Mouse (Mus musculus): Measurements from ENCODE around the gene Abcg2. TPM values are rescaled to one million over a fixed set of nuclear protein-coding genes. Genes with fewer than 3 reads are reported as not detected.
"Not testable (repeated sequence)": the region's sequence is repeated elsewhere in the genome, so short reads cannot be mapped to it uniquely, and the experiment has no call there.

Gene Abcg2
- polyA plus RNA-seq (2012; rRNA removed): 4.3 and 7.4 TPM in 2 replicates

DNA sequence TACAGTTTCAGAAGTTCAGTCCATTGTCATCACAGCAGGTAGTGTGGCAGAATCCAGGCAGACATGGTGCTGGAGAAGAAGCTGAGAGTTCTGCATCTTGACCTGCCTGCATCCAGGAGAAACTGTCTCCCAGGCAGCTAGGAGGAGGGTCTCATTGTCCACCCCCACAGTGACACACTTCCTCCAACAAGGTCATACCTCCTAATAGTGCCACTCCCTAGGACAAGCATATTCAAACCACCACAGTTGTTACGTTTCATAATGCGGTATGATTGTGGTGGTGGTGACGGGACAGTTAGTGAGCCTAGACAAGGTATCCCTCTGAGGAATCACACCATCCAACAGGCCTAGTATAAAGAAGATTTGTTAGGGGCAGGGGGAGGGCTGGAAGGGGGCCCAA is at the start of gene Abcg2:
Gene Abcg2 (plus strand): TSS at position 301 of the 400 bp plus-strand sequence.
- H3K27ac ChIP-seq (ENCODE audit: control insufficient read depth, insufficient read depth, low read length); DNase-seq: not testable (repeated sequence)
- WGBS: 98% methylated on average over 3 of the region's 3 CpGs

DNA sequence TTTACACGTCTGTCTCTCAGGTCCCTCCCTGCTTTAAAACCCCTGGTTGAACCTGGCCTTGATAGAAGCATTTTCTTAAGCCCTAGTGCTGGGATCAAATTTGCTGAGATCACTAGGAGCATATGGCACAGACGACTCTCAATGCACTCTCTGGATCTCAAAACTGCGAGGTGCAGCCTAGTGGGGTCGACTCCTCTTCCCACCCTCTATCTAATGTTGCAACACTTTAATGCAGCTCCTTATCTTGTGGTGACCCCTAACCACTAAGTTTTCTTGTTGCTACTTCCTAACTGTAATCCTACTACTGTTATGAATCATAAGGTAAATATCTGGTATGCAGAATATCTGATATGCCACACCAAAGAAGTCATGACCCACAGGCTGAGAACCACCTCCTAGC is 44.1 kb upstream of the Abcg2 start:
- WGBS: 77% methylated on average over 4 of the region's 4 CpGs
- not testable (repeated sequence) for H3K27me3 ChIP-seq (ENCODE audit: control insufficient read depth, insufficient read depth, low read length); H3K4me3 ChIP-seq (ENCODE audit: control insufficient read depth, insufficient read depth, low read length); H3K4me1 ChIP-seq (replicated peaks; ENCODE audit: control insufficient read depth, insufficient read depth, low read length); H3K27ac ChIP-seq (ENCODE audit: control insufficient read depth, insufficient read depth, low read length); H3K36me3 ChIP-seq (ENCODE audit: control insufficient read depth, insufficient read depth, low read length); DNase-seq

More for the DNA sequence above, at the start of gene Abcg2:
- not testable (repeated sequence) for H3K27me3 ChIP-seq (ENCODE audit: control insufficient read depth, insufficient read depth, low read length); H3K36me3 ChIP-seq (ENCODE audit: control insufficient read depth, insufficient read depth, low read length); H3K4me3 ChIP-seq (ENCODE audit: control insufficient read depth, insufficient read depth, low read length); H3K4me1 ChIP-seq (replicated peaks; ENCODE audit: control insufficient read depth, insufficient read depth, low read length)

DNA sequence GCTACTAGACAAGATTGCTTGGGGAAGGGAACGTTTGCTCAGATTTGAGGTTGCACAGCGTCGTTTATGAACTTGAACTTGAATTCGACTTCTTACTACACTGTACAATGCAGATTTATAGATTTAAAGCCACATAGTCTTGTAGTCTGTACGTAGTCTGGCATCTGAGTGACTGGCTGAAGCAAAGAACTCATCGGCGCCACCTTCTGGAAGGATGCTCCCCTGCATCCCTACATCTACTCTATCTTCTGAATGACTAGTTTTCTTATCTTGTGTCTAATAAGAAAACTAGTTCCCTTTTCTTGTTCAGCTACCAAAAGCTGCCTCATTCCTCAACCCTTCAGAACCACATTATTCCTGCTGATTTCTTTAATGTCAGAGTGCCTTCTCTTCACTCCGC is 41.5 kb upstream of the Abcg2 start:
- DNase-seq: peak; percentile 41
- 65% methylated on average over 8 of the region's 8 CpGs for WGBS

DNA sequence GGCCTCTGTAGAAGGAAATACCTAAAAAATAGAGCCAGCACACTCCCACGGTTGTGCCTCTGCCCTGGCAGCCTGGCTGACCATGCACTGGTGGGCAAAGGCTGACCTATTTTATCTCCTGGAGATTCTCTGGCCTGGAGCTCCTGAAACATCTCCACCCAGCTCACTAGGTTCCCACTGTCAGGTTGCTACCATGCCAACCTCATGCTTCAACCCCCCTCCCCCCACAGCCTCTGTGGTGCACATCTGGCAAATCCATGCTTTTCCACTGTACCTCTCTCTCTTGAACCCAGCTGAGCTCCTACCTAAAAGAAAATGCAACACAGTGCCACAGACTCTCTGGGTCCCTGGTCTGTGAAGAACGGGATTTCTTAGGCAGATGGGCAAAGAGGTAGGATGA is 39.4 kb upstream of the Abcg2 start:
- H3K4me1 ChIP-seq (replicated peaks; ENCODE audit: control insufficient read depth, insufficient read depth, low read length); H3K36me3 ChIP-seq (ENCODE audit: control insufficient read depth, insufficient read depth, low read length); DNase-seq; H3K27ac ChIP-seq (ENCODE audit: control insufficient read depth, insufficient read depth, low read length); H3K27me3 ChIP-seq (ENCODE audit: control insufficient read depth, insufficient read depth, low read length); H3K4me3 ChIP-seq (ENCODE audit: control insufficient read depth, insufficient read depth, low read length): not testable (repeated sequence)
- 56% methylated on average over 2 of the region's 2 CpGs for WGBS

More for the DNA sequence above, 41.5 kb upstream of the Abcg2 start:
- not testable (repeated sequence) for H3K27ac ChIP-seq (ENCODE audit: control insufficient read depth, insufficient read depth, low read length); H3K4me1 ChIP-seq (replicated peaks; ENCODE audit: control insufficient read depth, insufficient read depth, low read length); H3K4me3 ChIP-seq (ENCODE audit: control insufficient read depth, insufficient read depth, low read length); H3K36me3 ChIP-seq (ENCODE audit: control insufficient read depth, insufficient read depth, low read length); H3K27me3 ChIP-seq (ENCODE audit: control insufficient read depth, insufficient read depth, low read length)

DNA sequence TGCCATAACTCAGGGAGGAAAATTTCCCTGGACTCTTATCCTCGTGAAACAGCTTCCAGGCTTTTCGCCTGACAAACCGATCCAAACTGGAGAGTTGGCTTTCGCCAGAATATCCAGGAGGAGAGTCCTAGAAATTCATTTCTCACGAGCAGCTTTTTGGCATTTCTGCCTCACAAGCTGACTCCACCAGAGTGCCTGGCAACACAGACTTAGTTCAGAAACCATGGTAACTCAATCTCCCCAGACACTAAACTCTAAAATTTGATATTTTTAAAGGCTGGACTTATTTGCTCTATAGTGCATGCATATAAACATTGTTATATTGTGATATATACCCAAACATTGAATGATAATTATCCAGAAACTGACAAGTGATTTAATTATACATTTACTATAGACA is 38.3 kb upstream of the Abcg2 start:
- H3K27me3 ChIP-seq (ENCODE audit: control insufficient read depth, insufficient read depth, low read length); DNase-seq; H3K27ac ChIP-seq (ENCODE audit: control insufficient read depth, insufficient read depth, low read length); H3K4me3 ChIP-seq (ENCODE audit: control insufficient read depth, insufficient read depth, low read length); H3K36me3 ChIP-seq (ENCODE audit: control insufficient read depth, insufficient read depth, low read length); H3K4me1 ChIP-seq (replicated peaks; ENCODE audit: control insufficient read depth, insufficient read depth, low read length): not testable (repeated sequence)
- WGBS: 77% methylated on average over 5 of the region's 5 CpGs

DNA sequence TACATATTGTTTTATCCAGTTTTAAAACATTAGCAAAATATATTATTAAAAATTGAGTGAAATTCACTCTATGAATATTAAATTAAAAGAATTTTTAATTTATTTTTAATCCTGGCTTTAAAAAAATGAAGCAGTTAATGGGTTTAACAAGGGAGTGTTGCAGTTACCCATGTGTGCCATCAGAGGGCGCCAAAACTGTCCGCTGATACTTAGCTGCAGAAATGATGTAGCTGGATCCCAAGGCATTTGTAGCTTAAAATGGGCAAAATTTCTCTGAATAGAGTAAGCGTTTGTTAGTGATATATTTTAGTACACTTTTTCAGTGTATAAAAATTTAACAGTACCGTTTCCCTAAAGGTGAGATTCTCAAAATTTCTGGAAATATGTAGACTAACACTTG is 37.5 kb upstream of the Abcg2 start:
- Histone ChIP-seq H3K36me3 (ENCODE audit: control insufficient read depth, insufficient read depth, low read length) (no peaks in the 10 kb centered on the region), H3K4me1 (replicated peaks; ENCODE audit: control insufficient read depth, insufficient read depth, low read length) (no peaks in the 10 kb centered on the region), H3K27ac (ENCODE audit: control insufficient read depth, insufficient read depth, low read length) (no peak overlapping the region), H3K27me3 (ENCODE audit: control insufficient read depth, insufficient read depth, low read length) (no peaks in the 10 kb centered on the region), H3K4me3 (ENCODE audit: control insufficient read depth, insufficient read depth, low read length) (no peak overlapping the region)
- DNase-seq: peak; percentile 52
- no peak for TF ChIP-seq POLR2A (IDR thresholded peaks at IDR 0.05; ENCODE audit: control insufficient read depth, extremely low read depth, insufficient read depth, low read length, poor library complexity)
- 8% methylated on average over 4 of the region's 4 CpGs for whole genome bisulfite sequencing

DNA sequence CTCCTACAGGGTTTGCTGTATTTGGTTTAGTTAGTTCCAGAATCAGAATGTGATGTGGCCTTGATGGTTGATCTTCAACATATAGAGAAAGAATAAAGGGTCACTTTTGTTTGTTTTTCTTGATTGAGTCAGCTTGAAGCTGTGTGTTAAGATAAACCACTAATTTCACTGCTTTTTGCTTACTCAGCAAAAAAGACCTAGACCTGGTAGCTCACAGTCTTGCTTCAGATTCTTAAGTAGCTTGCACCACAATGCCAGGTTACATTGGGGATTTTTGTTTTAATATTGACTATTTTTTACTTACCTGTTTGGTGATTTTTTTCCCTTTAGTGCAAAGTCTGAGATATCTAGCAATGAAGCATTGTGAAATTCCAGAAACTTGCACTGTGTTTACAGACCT is 30.5 kb upstream of the Abcg2 start:
- not testable (repeated sequence) for H3K4me3 ChIP-seq (ENCODE audit: control insufficient read depth, insufficient read depth, low read length); H3K4me1 ChIP-seq (replicated peaks; ENCODE audit: control insufficient read depth, insufficient read depth, low read length); DNase-seq

DNA sequence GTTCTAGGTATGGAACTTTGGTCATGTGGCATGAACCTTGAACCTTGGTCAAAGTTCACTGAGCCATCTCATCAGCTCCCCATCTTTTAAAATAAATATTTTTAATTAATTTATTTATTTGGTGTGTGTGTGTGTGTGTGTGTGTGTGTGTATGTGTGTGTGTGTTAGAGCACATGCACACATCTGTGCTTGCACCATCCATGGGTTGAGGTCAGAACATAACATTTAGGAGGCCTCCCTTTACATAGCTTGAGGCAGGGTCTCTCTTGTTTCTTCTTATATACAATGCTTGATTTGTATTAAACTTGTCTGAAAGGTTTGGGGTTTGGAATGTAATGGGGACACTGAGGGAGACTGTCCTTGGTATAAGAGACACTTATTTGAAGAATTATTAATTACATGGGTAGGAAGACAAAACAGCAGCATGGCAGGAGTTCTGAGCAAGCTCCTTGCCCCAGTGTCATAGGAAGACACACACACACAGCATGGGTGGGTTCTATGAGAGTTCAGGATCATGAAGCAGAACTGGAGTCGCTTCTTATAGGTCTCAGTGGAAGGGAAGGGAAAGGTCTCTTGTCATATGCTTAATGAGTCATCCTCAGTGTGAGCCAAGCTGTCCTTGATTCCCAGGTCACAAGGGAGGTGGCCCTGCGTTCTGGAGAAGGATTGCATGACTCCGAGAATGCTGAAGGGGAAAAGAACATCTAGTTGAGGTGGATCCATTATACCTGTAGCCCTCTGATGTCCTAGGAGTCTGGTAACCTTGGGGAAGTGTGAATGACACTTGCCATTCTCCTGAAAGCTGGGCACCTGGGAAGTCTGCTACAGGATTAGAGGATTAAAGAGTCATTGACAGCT is 9.9 kb downstream of the Abcg2 start:
- not testable (repeated sequence) for H3K27me3 ChIP-seq (ENCODE audit: control insufficient read depth, insufficient read depth, low read length); H3K27ac ChIP-seq (ENCODE audit: control insufficient read depth, insufficient read depth, low read length); H3K4me1 ChIP-seq (replicated peaks; ENCODE audit: control insufficient read depth, insufficient read depth, low read length); H3K36me3 ChIP-seq (ENCODE audit: control insufficient read depth, insufficient read depth, low read length); H3K4me3 ChIP-seq (ENCODE audit: control insufficient read depth, insufficient read depth, low read length); DNase-seq
- 49% methylated on average over 3 of the region's 3 CpGs for WGBS

More for the DNA sequence above, 30.5 kb upstream of the Abcg2 start:
- not testable (repeated sequence) for H3K27ac ChIP-seq (ENCODE audit: control insufficient read depth, insufficient read depth, low read length); H3K27me3 ChIP-seq (ENCODE audit: control insufficient read depth, insufficient read depth, low read length); H3K36me3 ChIP-seq (ENCODE audit: control insufficient read depth, insufficient read depth, low read length)

DNA sequence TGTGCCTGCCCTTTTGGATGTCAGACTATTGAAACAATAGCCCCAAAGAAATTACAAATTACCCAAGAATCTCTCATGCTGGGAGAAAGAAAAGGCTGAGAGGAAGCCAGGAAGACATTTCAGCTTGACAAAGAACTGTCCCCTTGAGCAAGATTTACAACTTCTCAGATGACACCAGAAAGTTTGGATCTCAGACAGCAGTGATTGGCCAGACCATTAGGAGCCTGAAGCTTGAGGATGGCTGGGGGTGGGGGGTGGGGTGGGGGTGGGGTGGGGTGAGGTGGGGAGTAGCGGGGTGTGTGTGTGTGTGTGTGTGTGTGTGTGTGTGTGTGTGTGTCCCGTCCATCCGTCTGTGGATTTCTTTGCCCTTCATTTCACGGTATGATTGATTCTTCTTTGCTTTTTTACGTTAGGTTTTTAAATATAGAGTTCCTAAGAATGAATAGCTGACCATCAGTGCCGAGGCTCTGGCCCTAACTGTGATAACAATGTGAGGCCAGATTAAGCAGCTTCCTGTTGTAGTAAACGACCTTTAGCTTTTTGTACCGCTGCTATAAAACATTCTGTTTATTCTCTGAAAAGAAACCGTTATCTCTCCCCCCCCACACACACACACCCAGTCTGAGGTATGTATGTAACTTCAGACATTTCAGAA is 11.4 kb downstream of the Abcg2 start:
- not testable (repeated sequence) for DNase-seq
- peak overlapping the region; percentile 39 for H3K4me3 ChIP-seq (ENCODE audit: control insufficient read depth, insufficient read depth, low read length)
- 17% methylated on average over 9 of the region's 9 CpGs for WGBS

More for the DNA sequence above, 11.4 kb downstream of the Abcg2 start:
- not testable (repeated sequence) for H3K36me3 ChIP-seq (ENCODE audit: control insufficient read depth, insufficient read depth, low read length); H3K4me1 ChIP-seq (replicated peaks; ENCODE audit: control insufficient read depth, insufficient read depth, low read length); H3K27me3 ChIP-seq (ENCODE audit: control insufficient read depth, insufficient read depth, low read length)
- H3K27ac ChIP-seq (ENCODE audit: control insufficient read depth, insufficient read depth, low read length): peak overlapping the region; percentile 73

Measured in thymus, adult 2 months (tissue).